ENCODE assay signal across 20 mouse cellular contexts in genomic region chr4:120067592-120068235, GRCm38 (mm10). TPM values are rescaled to one million over a fixed set of nuclear protein-coding genes. Genes with fewer than 3 reads are reported as not detected.
"Had no signal": no experiment of that assay in that cellular context is flagged by ENCODE, and none has a peak within 500 bp of the region (broad histone marks: within the 10 kb centered on the region; RNA-seq: fewer than 3 reads in every experiment).

No protein-coding gene starts in this region.

- H3K4me1 ChIP-seq: midbrain, embryonic 12.5 days had no signal

- H3K27me3 ChIP-seq: limb, embryonic 15.5 days; midbrain, embryonic 12.5 days had no signal

- H3K9me3 ChIP-seq: limb, embryonic 15.5 days; midbrain, embryonic 12.5 days had no signal

- H3K27ac ChIP-seq: kidney, postnatal 0 days; limb, embryonic 15.5 days; liver, embryonic 14.5 days; midbrain, embryonic 12.5 days had no signal

- H3K4me3 ChIP-seq: limb, embryonic 15.5 days; midbrain, embryonic 12.5 days had no signal

- H3K36me3 ChIP-seq: limb, embryonic 15.5 days; midbrain, embryonic 12.5 days had no signal

- H3K4me2 ChIP-seq: limb, embryonic 15.5 days; midbrain, embryonic 12.5 days had no signal

- H3K9ac ChIP-seq: limb, embryonic 15.5 days; liver, embryonic 14.5 days; midbrain, embryonic 12.5 days had no signal

- DNase-seq: kidney, adult 9 months; layer of hippocampus, adult 9-11 months; layer of hippocampus, postnatal 36 days; right cerebral cortex, adult 18-20 months; right cerebral cortex, postnatal 25 days; thymus, postnatal 4 days had no signal

RNA-seq across cellular contexts. Expression of gene AL607142.1, which starts 2.9 kb away (rescaled TPM):
- total RNA-seq: layer of hippocampus, adult 18-20 months; layer of hippocampus, postnatal 36 days; left cerebral cortex, adult 8-10 months; left cerebral cortex, postnatal 25 days; megakaryocyte, adult 5-6 weeks had no signal
- polyA plus RNA-seq: kidney, postnatal 0 days; limb, embryonic 11.5 days; limb, embryonic 15.5 days; liver, embryonic 14.5 days; lung, embryonic 16.5 days; midbrain, embryonic 12.5 days; midbrain, embryonic 16.5 days; neural tube, embryonic 14.5 days; small intestine, adult 2 months; stomach, embryonic 16.5 days had no signal
